Mouse (Mus musculus): Measurements from ENCODE around the gene Rnf181. TPM values are rescaled to one million over a fixed set of nuclear protein-coding genes. Genes with fewer than 3 reads are reported as not detected.

Rnf181 gene
- total RNA-seq (2015) = 69.3 and 70.0 TPM in 2 replicates
- 49.5 and 52.1 TPM in 2 replicates for total RNA-seq (2017)

DNA sequence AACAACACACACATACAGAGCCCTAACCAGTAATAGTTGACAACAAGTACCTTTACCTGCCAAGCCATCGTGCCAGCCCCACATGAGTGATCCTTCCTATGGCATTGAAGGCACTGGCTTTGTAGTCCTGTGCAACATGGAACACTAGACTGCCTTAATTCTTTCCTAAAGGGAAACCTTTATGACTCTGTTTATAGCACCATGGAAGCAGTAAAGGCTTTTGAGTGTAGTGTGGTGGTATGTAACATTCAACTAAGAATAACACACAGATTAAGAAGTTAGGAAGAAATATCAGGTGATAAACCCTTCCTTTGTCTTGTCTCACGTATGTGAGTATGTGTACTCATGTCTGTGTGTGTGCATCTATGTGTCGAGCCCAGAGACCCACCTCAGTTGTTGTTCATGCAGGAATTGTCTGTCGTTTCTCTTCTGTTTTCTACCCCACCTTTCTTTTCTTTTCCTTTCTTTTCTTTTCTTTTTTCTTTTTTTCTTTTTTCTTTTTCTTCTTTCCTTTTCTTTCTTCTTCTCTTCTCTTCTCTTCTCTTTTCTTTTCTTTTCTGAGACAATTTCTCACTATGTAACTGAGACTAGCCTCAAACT is at the start of gene Rnf181:
Gene Rnf181 (minus strand): TSS at position 113 of the 600 bp plus-strand sequence.
- ATAC-seq (ENCODE audit: poor library complexity, severe bottlenecking) = no peak

DNA sequence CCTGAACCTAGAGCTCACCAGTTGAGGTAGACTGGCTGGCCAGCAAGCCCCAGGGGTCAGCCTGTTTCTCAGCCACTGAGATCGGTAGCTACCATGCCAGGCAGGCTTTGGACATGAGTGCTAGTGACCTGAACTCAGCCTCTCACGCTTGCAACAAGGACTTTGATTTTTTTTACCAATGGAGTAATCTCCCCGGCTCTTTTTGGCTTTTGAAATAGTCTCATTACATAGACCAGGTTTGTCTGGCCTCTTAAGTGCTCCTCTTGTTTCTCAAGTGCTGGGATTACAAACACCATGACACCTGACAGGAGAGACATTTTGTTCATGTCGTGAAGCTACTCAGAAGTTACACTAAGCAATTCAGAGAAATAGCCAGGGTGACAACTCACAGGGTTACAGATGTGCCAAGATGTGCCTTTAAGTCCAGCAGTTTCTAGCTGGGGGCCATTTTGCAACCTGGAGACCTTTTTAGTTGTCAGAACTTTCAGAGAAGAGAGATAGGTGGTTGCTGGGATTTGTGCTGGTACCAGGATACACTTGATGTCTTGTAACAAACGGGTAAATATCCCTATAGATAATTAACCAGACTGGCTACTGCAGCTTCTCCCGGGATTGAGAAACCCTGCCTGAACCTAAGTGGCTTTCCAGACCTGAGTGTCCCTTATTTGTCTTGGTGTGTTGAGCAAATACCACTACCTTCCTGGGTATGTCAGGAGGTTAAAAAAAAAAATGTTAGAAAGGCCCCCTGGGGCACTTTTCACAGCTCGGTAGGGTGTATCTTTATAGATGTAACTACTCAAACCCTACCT is 49.4 kb upstream of the Rnf181 start:
- no peak for ATAC-seq (ENCODE audit: poor library complexity, severe bottlenecking)

DNA sequence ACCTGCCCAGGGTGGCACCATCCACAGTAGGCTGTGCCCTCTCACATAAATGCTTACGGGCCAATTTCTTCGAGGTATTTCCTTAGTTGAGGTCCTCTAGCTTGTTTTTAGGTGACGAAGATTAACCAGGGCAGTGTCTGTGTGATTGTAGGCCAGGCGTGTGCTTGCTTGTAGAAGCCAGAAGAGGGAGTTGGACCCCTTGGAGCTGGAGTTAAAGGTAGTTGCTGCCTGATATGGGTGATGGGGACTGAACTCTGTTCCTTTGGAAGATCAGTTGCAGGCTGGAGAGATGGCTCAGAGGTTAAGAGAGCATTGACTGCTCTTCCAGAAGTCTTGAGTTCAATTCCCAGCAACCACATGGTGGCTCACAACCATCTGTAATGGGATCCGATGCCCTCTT is 48.4 kb upstream of the Rnf181 start:
- no peak for ATAC-seq (ENCODE audit: poor library complexity, severe bottlenecking)

DNA sequence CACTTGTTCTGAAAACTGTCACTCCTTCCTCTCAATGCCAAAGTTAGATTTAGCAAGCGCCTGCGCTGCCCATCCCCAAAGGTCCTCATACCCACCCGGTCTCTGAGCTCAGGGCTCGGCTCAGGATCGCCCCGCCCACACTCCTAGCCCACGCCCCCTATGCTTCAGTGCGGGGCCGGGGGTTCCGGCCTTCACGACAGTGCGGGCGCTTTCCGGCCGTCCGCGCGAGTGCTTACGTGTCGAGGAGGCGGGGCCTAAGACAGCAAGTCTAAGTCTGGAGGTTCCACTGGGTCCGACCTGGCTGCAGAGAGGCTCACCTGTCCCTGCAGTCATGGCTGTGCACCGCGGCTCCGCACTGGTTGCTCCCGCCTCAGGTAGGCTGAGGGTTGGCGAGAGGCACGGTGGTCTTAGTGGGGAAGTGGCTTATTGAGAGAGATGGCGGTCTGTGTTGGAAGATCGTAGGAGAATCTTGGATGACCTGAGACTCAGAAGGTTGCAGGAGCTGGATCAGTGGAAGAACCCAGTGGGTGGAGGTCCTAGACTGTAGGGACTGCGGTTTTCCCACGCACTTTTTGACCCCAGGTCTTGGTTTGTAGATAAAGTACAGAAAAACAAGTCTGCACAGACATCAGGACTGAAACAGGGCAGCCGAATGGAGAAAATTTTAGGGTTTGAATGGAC is 47.5 kb upstream of the Rnf181 start, which contains the start of gene Ggcx:
Gene Ggcx (plus strand): TSS at position 233 of the 681 bp plus-strand sequence.
- ATAC-seq (ENCODE audit: poor library complexity, severe bottlenecking) = peak; percentile 98

DNA sequence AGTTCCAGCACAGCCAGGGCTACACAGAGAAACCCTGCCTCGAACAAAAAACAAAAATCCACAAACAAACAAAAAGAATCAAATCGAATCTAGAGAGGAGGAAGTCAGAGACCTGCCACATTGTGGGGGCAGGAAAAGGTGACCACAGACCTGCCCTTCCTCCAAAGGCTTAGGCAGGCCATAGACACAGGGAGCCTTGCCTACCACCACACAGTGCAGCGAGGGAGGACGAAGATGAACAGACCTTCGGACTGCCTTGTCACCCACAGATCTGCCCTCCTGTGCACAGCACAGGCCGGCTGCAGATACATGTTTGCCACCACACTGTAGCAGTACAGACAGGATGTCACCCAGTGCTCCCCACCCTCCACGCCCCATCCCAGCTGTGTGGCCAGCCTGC is 43.8 kb upstream of the Rnf181 start:
- peak; percentile 33 for ATAC-seq (ENCODE audit: poor library complexity, severe bottlenecking)

DNA sequence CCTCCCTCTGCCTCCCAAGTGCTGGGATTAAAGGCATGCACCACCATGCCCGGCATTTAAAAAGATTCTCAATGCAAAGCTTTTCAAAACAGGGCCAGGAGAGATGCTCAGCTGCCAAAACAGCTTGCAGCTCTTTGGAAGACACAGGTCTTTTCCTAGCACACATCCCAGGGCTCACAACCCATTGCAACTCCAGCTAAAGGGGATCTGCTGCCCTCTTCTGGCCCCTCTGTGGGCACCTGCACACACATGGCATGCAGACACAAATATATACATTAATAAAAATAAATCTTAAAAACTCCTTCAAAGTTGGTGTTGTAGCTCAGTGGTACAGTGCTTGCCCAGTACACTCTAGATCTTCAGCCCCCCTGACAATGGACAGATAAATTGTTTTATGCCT is 43.2 kb upstream of the Rnf181 start:
- ATAC-seq (ENCODE audit: poor library complexity, severe bottlenecking) = no peak

DNA sequence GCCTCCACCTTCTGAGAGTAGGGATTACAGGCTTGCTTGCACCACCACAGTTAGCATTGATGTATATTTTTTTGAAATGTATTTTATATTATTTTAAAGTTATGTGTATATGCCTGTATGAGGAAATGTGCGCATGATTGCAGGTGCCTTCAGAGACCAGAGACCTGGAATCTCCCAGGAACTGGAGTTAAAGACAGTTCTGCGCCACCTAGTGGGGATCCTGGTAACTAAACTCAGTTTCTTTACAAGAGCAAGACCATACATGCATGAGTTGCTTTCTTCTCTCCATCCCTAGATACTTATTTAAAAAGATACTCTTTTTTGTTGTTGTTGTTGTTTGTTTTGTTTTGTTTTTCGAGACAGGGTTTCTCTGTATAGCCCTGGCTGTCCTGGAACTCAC is 42.8 kb upstream of the Rnf181 start:
- ATAC-seq (ENCODE audit: poor library complexity, severe bottlenecking) = no peak

DNA sequence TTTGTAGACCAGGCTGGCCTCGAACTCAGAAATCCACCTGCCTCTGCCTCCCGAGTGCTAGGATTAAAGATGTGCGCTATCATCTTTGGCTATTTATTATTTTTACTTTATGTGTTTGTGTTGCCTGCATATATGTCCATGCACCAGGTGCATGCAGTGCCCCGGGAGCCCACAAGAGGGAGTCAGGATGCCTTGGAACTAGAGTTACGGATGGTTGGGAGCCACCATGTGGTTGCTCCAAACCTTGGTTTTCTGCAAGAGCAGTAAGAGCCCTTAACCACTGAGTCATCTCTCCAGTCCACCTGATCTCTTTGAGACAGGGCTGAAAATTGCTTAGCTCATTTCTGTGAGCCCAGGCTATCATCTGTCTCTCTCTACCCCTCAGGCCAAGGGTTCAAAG is 40.4 kb upstream of the Rnf181 start:
- peak; percentile 98 for ATAC-seq (ENCODE audit: poor library complexity, severe bottlenecking)

DNA sequence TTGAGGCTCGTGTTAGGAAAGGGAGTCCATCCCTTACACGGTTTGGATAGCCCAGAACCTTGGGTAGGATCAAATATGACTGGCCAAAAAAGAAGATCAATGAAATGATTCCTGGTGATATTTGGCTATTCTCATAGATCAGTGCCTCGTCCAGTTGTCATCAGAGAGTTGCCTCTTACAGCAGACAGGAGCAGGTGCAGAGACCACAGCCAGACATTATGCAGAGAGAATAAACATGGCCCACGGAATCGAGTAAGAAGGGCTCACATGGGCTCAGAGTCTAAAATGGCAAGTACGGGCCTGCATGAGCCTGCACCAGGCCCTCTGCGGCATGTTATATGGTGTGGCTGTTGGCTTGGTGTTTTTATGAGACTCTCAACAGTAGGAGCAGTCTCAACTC is 38.6 kb upstream of the Rnf181 start:
- no peak for ATAC-seq (ENCODE audit: poor library complexity, severe bottlenecking)

DNA sequence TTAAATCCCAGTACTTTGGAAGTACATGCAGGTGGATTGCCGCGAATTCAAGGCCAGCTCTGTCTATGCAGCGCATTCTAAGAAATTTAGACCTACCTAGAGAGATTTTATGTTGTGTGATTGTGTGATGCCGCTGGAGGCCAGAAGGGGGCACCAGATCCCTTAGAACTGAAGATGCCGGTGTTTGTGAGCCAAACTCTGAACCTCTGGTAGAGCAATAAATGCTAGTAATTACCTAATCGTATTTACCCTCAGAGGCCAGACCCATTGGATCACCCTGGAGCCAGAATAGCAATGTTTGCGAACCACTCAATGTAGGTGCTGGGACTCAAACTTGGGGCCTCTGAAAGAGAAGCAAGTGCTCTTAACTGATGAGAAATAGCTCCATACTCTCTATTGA is 35.1 kb upstream of the Rnf181 start:
- ATAC-seq (ENCODE audit: poor library complexity, severe bottlenecking) = peak; percentile 97

DNA sequence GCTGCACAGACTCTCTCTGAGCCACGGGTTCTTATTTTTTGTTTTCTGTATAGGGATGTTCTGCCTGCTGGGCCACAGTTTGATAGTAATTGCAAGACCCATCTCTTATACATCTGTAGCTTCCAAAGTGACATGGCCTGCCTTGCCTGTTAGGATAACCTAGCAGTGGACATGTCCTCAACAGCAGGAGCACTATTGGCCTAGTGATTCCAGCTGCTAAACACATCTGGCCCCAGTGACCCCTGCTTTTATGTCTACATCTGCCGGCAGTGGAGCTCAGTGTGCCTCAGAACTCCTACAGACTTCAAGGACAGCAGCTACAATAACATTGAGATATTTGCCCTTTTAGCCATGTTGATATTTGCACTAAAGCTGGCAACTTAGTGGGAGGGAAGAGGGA is 33.2 kb upstream of the Rnf181 start:
- no peak for ATAC-seq (ENCODE audit: poor library complexity, severe bottlenecking)

DNA sequence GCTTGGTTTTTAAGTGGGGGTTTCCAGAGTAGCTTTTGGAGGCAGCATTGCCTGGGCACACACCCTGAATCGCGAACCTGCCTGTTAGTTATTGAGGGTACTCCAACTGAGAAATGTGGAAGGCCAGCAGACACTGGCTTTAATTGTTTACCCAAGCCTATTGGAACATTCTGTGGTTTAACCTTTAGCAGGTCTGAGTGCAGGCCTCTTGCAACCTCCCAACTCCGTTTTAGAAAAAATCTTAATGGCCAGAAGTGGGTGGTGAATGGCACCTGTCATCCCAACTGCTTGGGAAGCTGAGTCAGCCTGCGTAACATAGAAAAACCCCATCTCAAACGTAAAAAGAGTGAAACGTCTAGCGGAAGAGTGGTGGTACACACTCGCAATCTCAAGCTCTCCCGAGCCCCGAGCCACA is 30.1 kb upstream of the Rnf181 start:
- no peak for ATAC-seq (ENCODE audit: poor library complexity, severe bottlenecking)

DNA sequence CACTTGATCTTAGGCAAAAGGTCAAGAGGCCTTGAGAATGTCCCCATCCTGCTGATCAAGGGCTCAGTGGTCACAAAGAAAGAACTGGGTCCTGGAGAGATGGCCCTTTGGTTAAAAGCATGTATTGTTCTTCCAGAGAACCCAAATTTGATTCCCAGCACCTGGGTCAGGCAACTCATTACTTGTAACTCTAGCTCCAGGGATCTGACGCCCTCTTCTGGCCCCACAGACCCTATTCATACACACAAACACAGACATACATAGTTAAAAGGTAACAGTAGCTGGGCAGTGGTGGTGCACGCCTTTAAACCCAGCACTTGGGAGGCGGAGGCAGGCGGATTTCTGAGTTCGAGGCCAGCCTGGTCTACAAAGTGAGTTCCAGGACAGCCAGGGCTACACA is 25.6 kb upstream of the Rnf181 start:
- ATAC-seq (ENCODE audit: poor library complexity, severe bottlenecking) = no peak

DNA sequence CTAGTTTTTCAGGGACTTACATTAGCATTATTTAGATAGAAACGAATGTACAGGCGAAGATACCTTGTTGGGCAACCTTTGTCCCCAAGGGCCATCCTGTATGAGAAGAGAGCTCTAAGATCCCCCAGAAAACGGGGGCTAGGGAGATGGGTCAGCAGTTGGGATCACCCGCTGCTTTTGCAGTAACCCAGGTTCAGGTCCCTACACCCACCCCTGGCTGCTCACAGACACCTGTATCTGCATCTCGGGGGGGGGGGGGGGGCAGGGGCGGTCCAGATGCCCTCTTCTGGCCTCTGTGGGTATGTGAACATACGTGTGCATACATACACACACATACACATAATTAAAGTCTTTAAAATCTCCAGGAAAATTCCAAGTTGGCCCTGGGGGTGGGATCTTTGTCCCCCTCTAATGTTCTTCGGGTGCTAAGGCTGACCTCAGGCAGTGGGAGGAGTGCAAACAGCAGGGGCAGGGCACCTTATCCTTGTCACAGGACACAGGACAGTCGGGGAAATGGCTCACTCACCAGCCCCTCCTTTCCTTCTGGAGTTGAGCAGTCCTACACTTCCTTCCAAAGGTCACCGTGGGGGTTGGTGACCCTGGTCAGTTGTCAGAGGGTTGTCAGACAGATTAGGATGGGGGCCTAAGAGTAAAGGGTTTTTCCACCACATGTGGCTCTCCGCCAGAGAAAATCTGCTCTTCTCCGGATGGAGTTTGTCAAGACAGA is 24.2 kb upstream of the Rnf181 start:
- no peak for ATAC-seq (ENCODE audit: poor library complexity, severe bottlenecking)

DNA sequence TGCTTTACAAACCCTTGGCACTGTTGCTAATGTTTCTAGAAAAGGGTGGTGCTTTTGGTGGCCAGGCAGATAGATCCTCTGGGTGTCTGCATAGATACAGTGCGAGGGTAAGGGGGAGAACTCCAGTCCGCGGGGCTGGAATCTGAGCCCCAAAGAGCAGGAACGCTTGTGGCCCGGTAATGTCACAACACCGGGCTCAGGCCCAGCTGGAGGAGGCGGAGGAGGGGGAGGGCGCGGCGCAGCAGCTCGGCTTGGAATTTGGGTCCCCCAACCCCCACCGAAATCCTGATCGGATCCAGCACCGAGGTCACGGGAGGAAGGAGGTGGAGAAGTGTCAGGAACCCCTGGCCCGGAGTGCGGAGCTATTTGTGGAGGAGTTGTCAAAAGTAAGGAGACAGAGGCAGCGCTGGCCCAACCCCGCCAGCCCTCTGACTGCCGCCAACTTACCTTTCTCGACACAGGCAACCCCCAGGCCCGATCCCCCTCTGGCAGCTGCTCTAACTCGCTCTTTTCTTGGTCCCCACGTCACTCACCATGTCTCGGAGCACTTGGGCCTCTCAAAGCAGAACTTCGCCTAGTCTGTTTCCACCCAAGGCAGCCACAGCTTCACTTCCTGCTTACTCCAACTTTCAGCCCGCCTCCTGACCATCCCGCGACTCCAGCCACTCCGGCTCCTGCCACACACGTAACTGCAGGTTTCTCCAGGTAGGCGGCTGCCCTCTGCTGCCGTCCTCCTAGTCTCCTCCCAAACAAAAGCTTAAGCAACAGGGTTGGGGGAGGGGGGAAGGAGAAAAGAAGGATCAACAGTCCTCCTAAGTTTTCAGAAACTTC is 23.4 kb upstream of the Rnf181 start, which contains the start of gene Vamp8:
Gene Vamp8 (minus strand): TSS at position 763 of the 831 bp plus-strand sequence.
- peak; percentile 86 for ATAC-seq (ENCODE audit: poor library complexity, severe bottlenecking)

DNA sequence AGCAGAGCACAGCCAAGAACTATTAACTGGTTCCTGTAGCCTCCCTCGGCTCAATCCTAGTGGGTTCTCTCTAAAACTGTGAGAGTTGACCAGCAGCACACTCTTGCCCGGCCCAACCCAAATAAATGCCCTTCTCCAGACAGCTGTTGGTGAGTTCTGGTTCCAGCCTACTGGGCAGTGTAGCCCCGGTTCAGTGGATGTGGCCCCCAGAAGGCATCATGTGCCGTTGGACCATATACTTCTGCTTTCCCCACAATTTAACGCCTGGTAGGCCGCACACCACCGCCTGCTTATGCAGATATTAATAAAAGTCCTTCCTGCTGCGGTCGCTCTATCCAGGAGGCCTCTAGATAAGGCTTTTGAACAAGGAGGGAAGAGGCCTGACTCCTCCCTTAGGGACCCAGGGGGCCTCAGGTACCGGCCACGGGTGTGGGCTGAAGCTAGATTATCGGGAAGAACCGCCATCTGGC is 22.8 kb upstream of the Rnf181 start:
- peak; percentile 67 for ATAC-seq (ENCODE audit: poor library complexity, severe bottlenecking)

DNA sequence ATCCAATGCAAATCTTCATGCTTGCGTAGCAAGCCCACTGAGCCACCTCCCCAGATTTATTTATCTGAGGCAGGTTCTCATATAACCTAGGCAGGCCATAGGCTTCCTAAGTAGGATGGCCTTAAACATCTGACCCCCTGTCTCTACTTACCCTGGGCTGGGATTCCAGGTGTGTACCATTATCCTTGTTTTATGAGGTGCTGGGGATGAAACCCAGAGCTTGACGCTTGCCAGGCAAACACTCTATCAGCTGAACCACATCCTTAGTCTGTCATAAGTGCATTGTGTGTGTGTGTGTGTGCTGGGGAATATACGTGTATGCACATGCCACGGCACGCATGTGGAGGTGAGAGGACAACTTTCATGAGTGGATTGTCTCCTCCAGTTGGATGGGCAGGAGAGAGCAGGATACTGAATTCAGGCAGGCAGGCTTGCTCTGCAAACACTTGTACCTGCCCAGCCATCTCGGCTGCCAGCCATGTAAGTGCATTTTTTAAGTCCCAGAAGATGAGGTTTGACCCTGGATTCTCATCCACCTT is 22.1 kb upstream of the Rnf181 start:
- ATAC-seq (ENCODE audit: poor library complexity, severe bottlenecking) = no peak

DNA sequence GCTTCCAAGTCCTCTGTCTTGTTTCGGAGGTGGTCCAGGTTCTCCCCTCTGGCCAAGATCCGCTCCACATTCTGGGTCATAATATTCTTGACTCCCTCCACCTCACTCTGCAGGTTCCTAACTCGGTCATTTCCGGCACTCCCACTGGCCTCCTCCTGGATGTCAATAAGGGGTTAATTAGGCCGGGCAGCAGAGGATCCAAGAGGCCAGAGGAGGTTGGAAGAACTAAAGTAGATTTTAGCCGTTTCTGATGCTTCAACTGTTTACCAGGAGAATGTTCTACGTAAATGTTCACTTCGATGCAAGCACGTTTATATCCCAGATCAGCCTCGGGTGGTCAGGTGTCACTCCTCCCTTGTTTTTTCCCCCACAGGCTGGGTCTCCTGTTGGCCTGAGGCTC is 21.5 kb upstream of the Rnf181 start:
- ATAC-seq (ENCODE audit: poor library complexity, severe bottlenecking) = no peak

DNA sequence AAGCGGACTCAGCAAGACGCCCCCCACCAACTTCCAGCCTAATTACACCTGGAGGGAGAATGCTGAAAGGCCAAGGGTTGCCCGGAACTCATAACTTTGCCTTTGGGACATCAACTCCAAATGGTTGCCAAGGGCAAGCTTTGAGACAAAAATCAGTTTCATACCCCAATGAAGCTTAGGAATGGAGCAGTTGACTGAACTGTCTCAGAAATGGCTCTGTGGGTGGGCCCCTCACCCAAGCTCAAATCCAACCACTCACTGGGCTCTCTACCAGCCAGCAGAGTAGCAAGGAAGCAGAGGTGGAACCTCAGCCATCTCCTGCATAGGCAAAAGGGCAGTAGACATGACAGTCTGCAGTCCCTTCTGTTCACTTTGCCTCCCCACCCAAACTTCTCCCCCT is 21.1 kb upstream of the Rnf181 start:
- ATAC-seq (ENCODE audit: poor library complexity, severe bottlenecking) = no peak

DNA sequence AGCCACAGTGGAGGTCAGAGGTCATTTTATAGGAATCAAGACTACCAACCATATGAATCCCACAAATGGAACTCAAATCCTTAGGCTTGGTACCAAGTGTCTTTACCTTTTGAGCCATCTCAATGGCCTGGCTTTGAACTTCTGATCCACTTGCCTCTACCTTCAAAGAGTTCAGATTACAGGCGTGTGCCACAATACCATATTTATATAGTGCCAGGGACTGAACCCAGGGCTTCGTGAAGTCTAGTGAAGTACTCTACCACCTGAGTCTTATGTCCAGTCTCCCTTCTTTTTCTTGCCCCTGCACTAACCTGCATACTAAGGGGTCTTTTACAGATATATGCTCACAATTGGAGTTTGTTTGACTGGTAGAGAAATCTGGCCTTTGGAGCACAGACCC is 19.8 kb upstream of the Rnf181 start:
- ATAC-seq (ENCODE audit: poor library complexity, severe bottlenecking) = no peak

Data from megakaryocyte, adult 5-6 weeks (primary cell).